Mouse (Mus musculus) cerebellum, postnatal 4 days (tissue): ENCODE results near the gene 1700012A03Rik.

Experiments used
- DNase-seq, 2 experiments: peaks; one replicate each; pipeline ENCODE4 v3.0.0; 2022; ENCODE audit warnings: low spot score in 2 of 2, mixed read lengths in 1 of 2

The 1700012A03Rik gene

DNA sequence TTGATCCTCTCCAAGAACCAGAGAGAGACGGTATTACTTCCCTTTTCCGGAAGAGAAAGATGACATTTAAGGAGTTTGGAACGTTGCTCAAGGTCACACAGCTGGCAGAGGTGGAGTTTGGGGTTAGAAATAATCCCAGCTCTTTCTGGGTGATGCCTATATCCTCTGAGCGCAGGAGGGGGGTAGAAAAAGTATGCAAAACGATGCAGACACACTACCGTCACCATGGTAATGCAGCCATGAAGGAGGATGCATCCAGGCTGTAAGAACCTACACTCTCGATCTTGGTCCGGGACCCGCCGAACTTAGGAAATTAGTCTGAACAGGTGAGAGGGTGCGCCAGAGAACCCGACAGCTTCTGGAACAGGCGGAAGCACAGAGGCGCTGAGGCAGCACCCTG is 43.3 kb downstream of the 1700012A03Rik start:
- DNase-seq = no peak

DNA sequence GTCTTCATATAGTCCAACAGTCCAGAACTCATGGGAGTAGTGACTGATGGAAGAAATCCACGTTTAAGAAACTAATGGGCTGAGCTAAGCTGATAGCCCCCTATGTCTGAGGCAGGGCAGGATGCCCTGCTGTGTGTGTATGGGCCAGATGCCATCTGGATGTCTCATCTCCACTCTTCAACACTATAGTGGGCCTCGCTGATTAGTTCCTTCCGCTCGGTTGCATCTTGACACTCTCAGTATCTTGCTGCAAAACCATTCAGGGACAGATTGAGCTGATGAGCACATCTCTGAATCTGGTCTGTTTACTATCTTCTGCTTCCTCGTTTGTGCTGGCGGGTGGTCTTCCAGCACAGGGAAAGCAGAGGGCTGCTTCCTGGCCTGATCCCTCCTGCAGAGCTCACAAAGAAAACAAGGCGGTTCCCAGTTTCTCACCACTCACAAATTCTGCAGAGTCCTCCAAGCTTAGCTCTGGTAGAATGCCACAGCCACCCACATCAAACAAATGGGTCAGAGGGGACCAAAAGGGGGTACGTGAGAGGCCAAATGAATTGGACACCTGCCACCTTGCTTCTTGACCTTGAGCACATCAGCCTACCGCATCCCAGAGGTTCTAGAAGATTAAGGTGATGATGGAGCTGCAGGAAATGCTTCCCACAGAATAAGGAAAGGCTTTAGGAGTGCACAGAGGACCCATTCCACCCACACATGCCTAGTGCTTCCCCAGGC is 55.7 kb downstream of the 1700012A03Rik start:
- peak in 1 of 2 experiments; percentile 47 for DNase-seq
